Mouse (Mus musculus) limb, embryonic 11.5 days (tissue): ENCODE measurements around the gene Rnf212. TPM values are rescaled to one million over a fixed set of nuclear protein-coding genes. Genes with fewer than 3 reads are reported as not detected.
"Not testable (repeated sequence)": the region's sequence is repeated elsewhere in the genome, so short reads cannot be mapped to it uniquely, and the experiment has no call there.

Experiments used
- ATAC-seq: fragments of 200-750 bp; cut with Nextera tagmentation; 2 replicates; pipeline ENCODE4 v1.8.0; 2017; ENCODE audit warnings: low read depth; ENCODE audit not compliant: insufficient number of reproducible peaks, low FRiP score, low TSS enrichment
- DNase-seq: peaks from one replicate; pipeline ENCODE4 v3.0.0-alpha.2; 2015; ENCODE audit warnings: low spot score
- H3K27ac ChIP-seq: fragments of 300-500 bp; sonication (generic); replicated peaks from 2 replicates; pipeline ENCODE4 v1.5.1; 2014; ENCODE audit warnings: low read depth, mild to moderate bottlenecking, low read length
- H3K27me3 ChIP-seq: fragments of 300-500 bp; sonication (generic); 2 replicates; pipeline ENCODE4 v1.6.1; 2014; ENCODE audit warnings: mild to moderate bottlenecking, low read length, mixed read lengths; ENCODE audit not compliant: control insufficient read depth, insufficient read depth
- H3K36me3 ChIP-seq: fragments of 300-500 bp; sonication (generic); 2 replicates; pipeline ENCODE4 v1.6.1; 2014; ENCODE audit warnings: mild to moderate bottlenecking, low read length, moderate library complexity, mixed read lengths; ENCODE audit not compliant: control insufficient read depth, insufficient read depth
- H3K4me1 ChIP-seq: fragments of 300-500 bp; sonication (generic); 2 replicates; pipeline ENCODE4 v1.6.1; 2014; ENCODE audit warnings: low read length, mixed read lengths; ENCODE audit not compliant: control insufficient read depth, insufficient read depth
- H3K4me2 ChIP-seq: fragments of 300-500 bp; sonication (generic); 2 replicates; pipeline ENCODE4 v1.6.1; 2014; ENCODE audit warnings: low read depth, mild to moderate bottlenecking, moderate library complexity; ENCODE audit not compliant: severe bottlenecking
- H3K4me3 ChIP-seq: fragments of 300-500 bp; sonication (generic); 2 replicates; pipeline ENCODE4 v1.5.1; 2014; ENCODE audit warnings: low read depth, low read length
- H3K9ac ChIP-seq: fragments of 300-500 bp; sonication (generic); 2 replicates; pipeline ENCODE4 v1.6.1; 2014; ENCODE audit warnings: mild to moderate bottlenecking, low read length
- H3K9me3 ChIP-seq: fragments of 300-500 bp; sonication (generic); 2 replicates; pipeline ENCODE4 v1.6.1; 2016; ENCODE audit warnings: low read length; ENCODE audit not compliant: control insufficient read depth
- WGBS: fragments of 180-500 bp; shearing (Covaris S2); extraction: QIAGEN DNeasy Blood & Tissue Kit; methylation state at CpG from one replicate; pipeline ENCODE4 v1.1.7; 2014; 5-methylcytosine and 5-hydroxymethylcytosine counted together
- polyA plus RNA-seq: library from polyadenylated mRNA; unstranded; fragments of >200 nt; fragmentation: Nextera tagmentation; extraction: Ambion mirVana; gene quantifications from 2 replicates; pipeline ENCODE4 v1.2.1, GENCODE M21; 2014

The Rnf212 gene
- 0.21 and 0.65 TPM in 2 replicates for polyA plus RNA-seq

- Histone ChIP-seq H3K4me2 (no peak within 1 kb of the TSS), H3K27me3 (no peaks in the 10 kb centered on the region), H3K9ac (no peak within 1 kb of the TSS), H3K4me1 (no peaks in the 10 kb centered on the region), H3K27ac (no peak within 1 kb of the TSS), H3K36me3 (no peaks in the 10 kb centered on the region), H3K4me3 (no peak within 1 kb of the TSS), H3K9me3 (no peaks in the 10 kb centered on the region)
- WGBS, result 76% methylated on average over 40 of the region's 40 CpGs
- no peak for DNase-seq
- ATAC-seq, result no peak
These were observed at the start of gene Rnf212 for GRCm38 (mm10) chr5:108774630-108775306. Rnf212 (minus strand) TSS chr5:108774982.

GRCm38 (mm10) chr5:108823276-108823675 lies 48.5 kb upstream of the Rnf212 start:
- no peaks in the 10 kb centered on the region for H3K4me1 ChIP-seq
- no peak overlapping the region for H3K4me2 ChIP-seq
- ATAC-seq (no peak), DNase-seq (no peak)
- no peak overlapping the region for H3K9ac ChIP-seq
- H3K36me3 ChIP-seq, result no peaks in the 10 kb centered on the region
- no peak overlapping the region for H3K27ac ChIP-seq
- WGBS, result 92% methylated on average over 2 of the region's 2 CpGs
- H3K4me3 ChIP-seq, result no peak overlapping the region
- no peaks in the 10 kb centered on the region for H3K9me3 ChIP-seq
- no peaks in the 10 kb centered on the region for H3K27me3 ChIP-seq

GRCm38 (mm10) chr5:108808750-108809149 lies 34.0 kb upstream of the Rnf212 start, which contains the start of gene Vmn2r8:
Vmn2r8 (minus strand) TSS chr5:108808850.
- WGBS, result 74% methylated on average over 2 of the region's 2 CpGs
- H3K4me2 ChIP-seq, DNase-seq, ATAC-seq, H3K9ac ChIP-seq, H3K36me3 ChIP-seq, H3K27me3 ChIP-seq, H3K9me3 ChIP-seq, H3K4me1 ChIP-seq, H3K4me3 ChIP-seq, H3K27ac ChIP-seq: not testable (repeated sequence)

GRCm38 (mm10) chr5:108803646-108804045 lies 28.9 kb upstream of the Rnf212 start:
- ATAC-seq, result no peak
- Histone ChIP-seq H3K36me3 (no peaks in the 10 kb centered on the region), H3K9me3 (no peaks in the 10 kb centered on the region), H3K9ac (no peak overlapping the region), H3K4me1 (no peaks in the 10 kb centered on the region), H3K27me3 (no peaks in the 10 kb centered on the region), H3K4me2 (no peak overlapping the region), H3K4me3 (no peak overlapping the region), H3K27ac (no peak overlapping the region)
- DNase-seq, result no peak
- WGBS, result 48% methylated on average over 1 of the region's 1 CpGs

GRCm38 (mm10) chr5:108795263-108795662 lies 20.5 kb upstream of the Rnf212 start, which contains the start of gene Tmed11:
Tmed11 (minus strand) TSS chr5:108795363.
- 68% methylated on average over 2 of the region's 2 CpGs for WGBS
- H3K4me3 ChIP-seq, H3K9ac ChIP-seq: not testable (repeated sequence)

GRCm38 (mm10) chr5:108790385-108790784 lies 15.6 kb upstream of the Rnf212 start:
- not testable (repeated sequence) for H3K9me3 ChIP-seq, ATAC-seq, H3K4me3 ChIP-seq, H3K27ac ChIP-seq, H3K9ac ChIP-seq, H3K36me3 ChIP-seq, H3K4me1 ChIP-seq, H3K27me3 ChIP-seq, H3K4me2 ChIP-seq
- peak; percentile 51 for DNase-seq
- WGBS, result 40% methylated on average over 1 of the region's 1 CpGs

More at GRCm38 (mm10) chr5:108795263-108795662, 20.5 kb upstream of the Rnf212 start, which contains the start of gene Tmed11:
- not testable (repeated sequence) for DNase-seq, H3K27me3 ChIP-seq, ATAC-seq, H3K4me2 ChIP-seq, H3K4me1 ChIP-seq, H3K27ac ChIP-seq, H3K36me3 ChIP-seq, H3K9me3 ChIP-seq

- no peak for DNase-seq
- no peaks in the 10 kb centered on the region for H3K36me3 ChIP-seq
- 88% methylated on average over 2 of the region's 2 CpGs for WGBS
These were observed 14.8 kb downstream of the Rnf212 start for GRCm38 (mm10) chr5:108760002-108760401.

GRCm38 (mm10) chr5:108758396-108758795 lies 16.4 kb downstream of the Rnf212 start:
- Histone ChIP-seq H3K27me3 (no peaks in the 10 kb centered on the region), H3K4me3 (no peak overlapping the region), H3K4me2 (no peak overlapping the region), H3K4me1 (no peaks in the 10 kb centered on the region), H3K9me3 (no peaks in the 10 kb centered on the region), H3K27ac (no peak overlapping the region), H3K9ac (no peak overlapping the region), H3K36me3 (no peaks in the 10 kb centered on the region)
- WGBS, result 56% methylated on average over 3 of the region's 3 CpGs
- DNase-seq, result peak; percentile 24
- ATAC-seq, result no peak

More at GRCm38 (mm10) chr5:108760002-108760401, 14.8 kb downstream of the Rnf212 start:
- H3K4me3 ChIP-seq, result no peak overlapping the region
- H3K4me1 ChIP-seq, result no peaks in the 10 kb centered on the region
- H3K27ac ChIP-seq, result no peak overlapping the region
- no peak overlapping the region for H3K9ac ChIP-seq
- no peaks in the 10 kb centered on the region for H3K9me3 ChIP-seq
- no peak overlapping the region for H3K4me2 ChIP-seq
- H3K27me3 ChIP-seq, result no peaks in the 10 kb centered on the region
- no peak for ATAC-seq
